Mouse (Mus musculus) lung, adult 18-20 months (tissue): Measurements from ENCODE around the gene Nrf1.

Source experiments
- DNase-seq, 2 experiments: peaks; one replicate each; pipeline ENCODE4 v3.0.0; 2022; ENCODE audit warnings: mixed read lengths in 2 of 2

Gene Nrf1

DNA sequence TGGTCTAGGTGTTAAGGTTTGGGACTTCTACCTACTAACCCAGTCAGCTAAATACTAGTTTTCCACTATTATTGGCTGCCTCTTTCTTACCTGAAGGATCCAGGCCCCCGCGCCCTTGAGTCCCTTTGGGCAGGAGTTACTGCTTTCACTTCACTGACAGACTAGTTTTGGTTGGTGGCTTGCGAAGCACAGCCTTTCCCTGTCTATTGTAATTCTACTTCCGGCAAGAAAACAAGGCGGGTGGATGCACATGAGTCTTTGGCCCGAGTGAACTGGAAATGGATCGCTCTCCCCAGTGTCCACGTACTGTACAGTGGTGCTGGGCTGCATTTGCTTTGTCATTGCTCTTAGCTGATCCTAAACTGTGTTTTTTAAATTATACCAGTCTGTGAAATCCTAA is 102.7 kb downstream of the Nrf1 start:
- no peak for DNase-seq

- DNase-seq, result no peak
Measured at GRCm38 (mm10) chr6:30152163-30152562, 104.4 kb downstream of the Nrf1 start.

DNA sequence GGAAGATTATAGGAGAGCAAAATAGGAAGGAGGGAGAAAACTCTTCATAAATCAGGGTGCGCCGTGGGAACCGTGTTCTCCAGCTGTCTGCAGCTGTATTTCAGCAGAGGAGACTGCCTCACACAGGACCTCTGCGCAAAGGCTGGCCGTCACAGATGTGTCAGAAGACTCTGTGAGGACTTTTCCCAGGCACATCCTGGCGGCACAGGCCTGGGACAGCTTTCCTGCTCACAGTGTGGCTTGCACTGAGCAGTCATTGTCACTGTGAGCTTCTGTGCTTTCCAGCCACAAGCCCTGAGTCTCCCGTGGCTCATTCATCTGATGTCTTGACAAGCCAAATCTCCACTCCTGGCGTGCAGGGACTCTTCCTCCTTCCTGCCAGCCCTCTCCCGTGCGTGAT is 104.9 kb downstream of the Nrf1 start:
- DNase-seq, result no peak

GRCm38 (mm10) chr6:30153076-30153475 is 105.3 kb downstream of the Nrf1 start:
- DNase-seq, result no peak

DNA sequence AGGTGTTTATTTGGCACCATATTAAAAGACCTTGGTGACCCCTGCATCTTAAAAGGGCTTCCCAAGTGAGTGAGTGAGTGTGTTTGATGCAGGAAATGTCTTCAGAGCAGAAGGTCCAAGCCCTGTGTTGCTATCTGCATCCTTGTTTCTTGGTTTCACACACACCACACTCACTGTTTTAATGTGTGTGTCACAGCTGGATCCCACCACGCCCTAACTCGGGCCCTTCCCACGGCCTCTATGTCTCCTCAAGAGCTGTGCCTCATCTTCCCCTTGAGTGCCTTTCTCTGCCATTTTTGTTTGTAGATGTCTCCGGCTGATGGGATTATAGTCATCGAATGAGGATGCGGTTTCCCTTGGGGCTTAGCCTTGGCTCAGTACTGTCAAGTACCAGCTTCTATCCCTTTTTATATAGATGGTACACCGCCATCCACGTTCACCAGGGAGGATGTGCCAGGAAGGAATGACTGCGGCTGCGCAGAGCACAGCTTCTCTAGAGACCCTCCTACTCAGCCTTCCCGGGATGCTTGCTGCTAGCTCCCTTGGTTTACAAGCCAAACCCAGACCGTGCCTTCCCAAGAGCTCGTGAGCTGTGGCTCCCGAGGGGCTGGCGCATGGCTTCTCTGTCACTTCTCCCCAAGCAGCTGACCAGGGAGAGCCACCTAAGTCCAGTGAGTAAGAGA is 106.1 kb downstream of the Nrf1 start:
- no peak for DNase-seq

DNA sequence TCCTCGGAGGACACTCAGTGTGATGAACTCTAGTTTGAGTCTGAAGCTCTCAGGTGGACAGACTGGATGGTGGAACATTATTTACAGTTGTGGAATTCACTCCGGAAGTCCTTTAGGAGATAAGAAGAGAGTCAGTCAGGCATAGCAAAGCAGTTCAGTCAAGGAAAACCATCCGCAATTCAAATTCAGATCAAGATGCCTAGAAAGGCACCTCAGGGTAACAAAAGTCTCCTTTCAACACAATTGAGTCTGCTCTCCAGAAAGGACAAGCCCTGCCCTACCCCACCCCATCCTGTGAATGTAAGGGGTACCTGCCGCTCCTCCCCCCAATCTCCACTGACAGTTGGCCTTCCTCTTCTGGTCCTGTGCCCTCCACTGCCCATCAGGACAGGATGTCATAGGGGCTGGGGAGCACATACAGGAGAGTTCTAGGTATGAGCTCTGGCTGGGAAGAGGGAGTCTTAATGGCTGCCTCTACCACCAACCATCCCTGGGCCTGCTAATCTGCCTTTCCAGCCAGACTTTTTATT is 111.8 kb downstream of the Nrf1 start:
- DNase-seq, result no peak

DNA sequence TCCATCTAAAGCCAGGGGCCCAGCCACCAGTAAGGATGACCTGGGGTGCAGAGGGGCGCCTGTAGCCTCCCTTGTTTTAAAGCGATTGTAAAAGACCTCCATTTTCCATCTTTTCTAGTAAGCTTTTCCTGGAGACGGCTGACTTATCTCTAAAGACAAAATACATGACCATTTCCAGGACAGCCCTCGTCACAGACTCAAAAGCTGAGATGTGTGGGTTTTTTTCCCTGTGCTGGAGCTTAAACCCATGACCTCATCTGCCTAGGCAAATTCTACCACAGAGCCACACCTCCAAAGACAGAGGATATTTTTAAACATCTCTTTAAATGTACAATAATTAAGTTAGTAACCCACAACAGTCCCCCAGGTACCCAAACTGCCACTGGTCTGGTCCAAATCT is 112.6 kb downstream of the Nrf1 start:
- DNase-seq, result no peak

DNA sequence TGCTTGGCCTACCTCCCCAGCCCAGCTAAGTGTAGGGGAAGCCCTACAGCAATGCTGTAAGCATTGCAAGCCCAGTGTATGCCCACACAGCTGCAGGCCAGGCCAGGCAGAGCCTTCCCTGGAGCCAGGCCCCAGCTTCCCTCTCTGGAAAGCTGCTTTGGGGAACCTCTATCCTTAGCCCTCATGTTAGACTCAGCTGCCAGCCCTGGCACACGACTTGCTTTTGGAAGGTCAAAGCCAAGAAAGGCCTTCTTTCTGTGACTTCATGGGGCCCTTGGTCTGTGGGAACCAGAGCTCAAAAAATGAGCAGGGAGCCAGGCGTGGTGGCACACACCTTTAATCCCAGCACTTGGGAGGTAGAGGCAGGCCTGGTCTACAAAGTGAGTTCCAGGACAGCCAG is 113.8 kb downstream of the Nrf1 start:
- DNase-seq, result no peak

GRCm38 (mm10) chr6:30162091-30162490 is 114.3 kb downstream of the Nrf1 start:
- DNase-seq, result no peak

- no peak for DNase-seq
Measured at GRCm38 (mm10) chr6:30166349-30166748, 118.6 kb downstream of the Nrf1 start.

GRCm38 (mm10) chr6:30167192-30167591 is 119.4 kb downstream of the Nrf1 start:
- DNase-seq, result no peak

GRCm38 (mm10) chr6:30168275-30168674 is 120.5 kb downstream of the Nrf1 start:
- DNase-seq, result no peak

DNA sequence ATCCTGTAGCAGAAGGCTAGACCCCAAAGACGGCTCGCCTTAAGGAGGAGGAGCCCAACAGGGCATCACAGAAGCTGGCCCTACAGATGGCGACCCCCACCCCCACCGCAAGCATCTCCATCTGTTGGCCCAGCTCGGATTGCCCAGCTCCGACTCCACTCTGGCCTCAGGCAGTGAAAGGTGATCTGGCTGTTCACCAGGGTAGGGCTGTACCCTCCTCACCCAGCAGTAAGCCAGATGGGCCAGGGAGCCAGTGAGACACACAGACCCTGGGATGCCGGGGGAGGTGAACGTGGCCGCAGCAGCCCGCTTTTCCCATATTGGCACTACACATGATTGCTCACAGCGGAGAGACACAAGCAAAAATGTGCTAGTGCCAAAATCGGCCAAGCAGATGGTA is 121.4 kb downstream of the Nrf1 start:
- no peak for DNase-seq

GRCm38 (mm10) chr6:30171226-30171625 is 123.4 kb downstream of the Nrf1 start:
- DNase-seq, result no peak

- no peak for DNase-seq
Measured at GRCm38 (mm10) chr6:30171967-30172366, 124.2 kb downstream of the Nrf1 start.

- no peak for DNase-seq
Measured at GRCm38 (mm10) chr6:30172441-30172819, 124.6 kb downstream of the Nrf1 start.

- peak in 1 of 2 experiments; percentile 41 for DNase-seq
Measured at GRCm38 (mm10) chr6:30172820-30173550, 125.2 kb downstream of the Nrf1 start.

DNA sequence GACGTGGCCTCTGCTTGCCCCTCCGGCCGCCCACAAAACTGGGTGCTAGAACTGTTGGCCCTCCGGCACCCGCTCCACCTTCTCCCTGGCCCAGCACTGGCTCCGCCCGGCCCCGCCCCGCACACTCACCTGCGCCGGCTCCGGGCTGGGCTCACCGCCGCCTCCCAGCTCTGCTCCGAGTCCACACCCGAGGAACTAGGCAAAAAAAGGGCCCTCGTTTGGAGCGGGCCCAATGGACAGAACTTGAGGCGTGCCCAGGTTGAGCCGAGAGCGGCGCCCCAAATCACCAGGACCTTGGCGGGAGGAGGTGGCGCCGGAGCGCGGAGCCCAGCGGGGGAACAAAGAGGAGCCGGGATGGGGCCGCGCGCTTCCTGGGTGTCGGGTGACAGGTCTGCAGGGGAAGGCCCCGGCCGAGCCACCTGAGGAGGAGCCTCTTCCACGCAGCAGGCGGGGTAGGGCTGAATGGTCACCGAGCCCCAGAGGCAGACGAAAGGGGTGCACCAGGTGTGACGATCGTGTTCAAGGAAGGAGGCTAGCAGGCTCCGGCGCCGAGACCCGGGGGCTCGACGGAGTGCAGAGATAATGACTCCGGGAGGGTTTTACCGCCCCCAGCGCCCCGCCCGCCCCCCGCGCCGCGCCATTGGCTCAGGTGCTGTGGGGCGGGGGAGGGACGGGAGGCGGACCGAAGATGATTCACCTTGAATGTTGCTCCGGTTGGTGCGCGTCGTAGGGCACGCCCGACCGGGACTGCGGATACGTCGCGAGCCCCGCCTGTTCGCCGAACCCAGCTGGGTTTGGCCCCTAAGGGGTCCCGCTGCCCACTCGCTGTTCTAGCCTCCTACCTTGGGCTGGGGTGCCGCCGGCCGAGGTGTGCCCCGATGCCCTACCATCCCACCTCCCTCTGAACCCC is 126.0 kb downstream of the Nrf1 start:
- DNase-seq, result peak; percentile 69 to 77

DNA sequence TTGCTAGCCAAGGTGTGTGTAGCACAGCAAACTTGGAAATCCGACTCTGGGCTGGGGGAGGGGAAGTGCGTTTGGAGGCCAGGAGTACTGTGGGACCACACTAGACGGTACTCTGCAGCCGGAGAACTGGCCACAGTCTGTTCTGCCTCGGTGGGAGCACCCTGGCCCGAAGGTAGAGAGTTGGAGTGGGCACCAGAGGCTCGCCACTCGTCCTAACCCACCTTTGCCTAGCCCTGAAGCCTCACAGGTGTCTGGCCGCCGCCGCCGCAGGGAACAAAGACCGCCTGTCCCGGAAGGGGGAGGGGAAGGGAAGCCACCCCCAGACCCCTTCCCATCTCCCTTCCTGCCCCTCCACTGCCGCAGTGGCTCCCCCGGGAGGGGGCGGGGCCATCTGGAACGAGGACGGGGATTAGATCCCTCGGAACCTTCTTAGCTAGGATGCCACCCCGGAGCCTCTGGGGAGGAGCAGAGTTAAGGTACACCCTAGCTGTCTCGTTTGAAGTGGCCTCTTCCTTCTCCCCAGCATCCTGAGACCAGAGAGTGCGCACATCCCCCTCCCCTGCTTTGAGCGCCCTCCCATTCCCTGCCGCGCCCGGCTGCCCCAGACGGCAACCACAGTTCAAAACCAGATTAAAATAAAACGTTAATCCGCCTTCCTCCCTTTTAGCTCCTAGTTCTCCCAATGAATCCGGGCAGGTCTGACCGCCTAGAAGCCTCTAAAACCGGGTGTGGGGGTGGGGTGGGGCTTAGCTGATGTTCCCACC is 126.9 kb downstream of the Nrf1 start:
- peak in 1 of 2 experiments; percentile 21 for DNase-seq

DNA sequence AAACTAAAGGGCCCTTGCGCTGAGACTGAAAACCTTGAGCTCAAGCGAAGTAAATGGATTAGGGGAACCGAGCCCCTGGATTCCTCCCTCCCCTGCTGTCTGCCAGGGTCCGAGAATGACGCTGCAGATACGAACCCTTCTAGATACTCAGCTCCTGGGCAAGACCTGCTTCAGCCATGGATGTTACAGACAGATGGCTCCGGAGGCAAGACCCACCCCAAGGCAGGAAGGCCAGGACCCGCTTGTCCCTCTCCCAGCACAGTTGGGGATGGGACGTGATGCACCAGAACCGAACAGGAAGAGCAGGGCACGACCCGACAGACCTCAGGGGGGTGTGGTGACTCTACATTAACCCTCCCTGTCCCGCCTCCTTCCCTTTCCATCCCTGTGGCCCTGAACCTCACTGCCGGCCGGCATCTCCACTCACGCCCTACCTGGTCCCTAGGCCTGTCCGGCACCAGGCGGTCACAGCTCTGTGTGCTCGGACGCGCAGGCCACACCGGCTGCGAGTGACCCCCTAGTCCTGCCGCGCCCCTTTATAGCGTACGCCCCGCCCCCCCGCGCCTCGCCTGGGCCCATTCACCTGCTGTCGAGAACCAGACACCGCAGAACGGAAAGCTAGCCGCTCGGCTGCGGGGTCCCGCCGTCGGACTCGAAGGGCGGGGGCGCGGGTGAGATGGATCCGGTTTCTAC is 127.6 kb downstream of the Nrf1 start:
- no peak for DNase-seq

GRCm38 (mm10) chr6:30175918-30176421 is 128.2 kb downstream of the Nrf1 start:
- no peak for DNase-seq

DNA sequence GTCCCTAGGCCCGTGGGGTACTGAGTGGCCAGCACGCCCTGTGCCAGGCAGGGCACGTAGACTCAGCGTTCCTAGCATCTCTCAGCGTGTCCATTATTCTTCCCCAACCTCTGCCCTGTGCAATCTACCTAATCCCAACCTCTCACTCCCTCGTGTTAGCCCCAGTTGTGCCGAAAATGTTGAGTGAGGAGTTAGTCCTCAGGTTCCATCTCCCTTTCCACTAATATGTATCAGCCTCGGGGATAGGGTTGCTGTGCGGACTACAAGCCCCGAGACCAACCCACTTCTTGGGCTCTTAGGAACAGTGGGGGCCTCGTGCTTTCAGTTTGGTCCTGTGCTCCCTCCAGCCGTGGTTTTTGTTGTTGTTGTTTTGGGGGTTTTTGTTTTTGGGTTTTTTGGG is 128.7 kb downstream of the Nrf1 start:
- DNase-seq, result no peak
